Mouse (Mus musculus) embryonic facial prominence, embryonic 14.5 days (tissue): ENCODE measurements at regions not wholly inside any gene's neighbourhood (a gene's known extent, or its start where the extent isn't known, plus 50 kb on each side); places are given as distances from the start of the nearest gene placed in this dataset.

Experiments
- ATAC-seq: fragments of 200-750 bp; cut with Nextera tagmentation; 2 replicates; pipeline ENCODE4 v1.8.0; 2017; ENCODE audit warnings: low read depth, moderate number of reproducible peaks, moderate TSS enrichment
- DNase-seq: peaks from one replicate; pipeline ENCODE4 v3.0.0-alpha.2; 2015; ENCODE audit warnings: low spot score
- H3K27ac ChIP-seq: fragments of 300-500 bp; sonication (generic); replicated peaks from 2 replicates; pipeline ENCODE4 v1.5.1; 2014; ENCODE audit warnings: low read depth, mild to moderate bottlenecking, low read length, moderate library complexity
- H3K27me3 ChIP-seq: fragments of 300-500 bp; sonication (generic); replicated peaks from 2 replicates; pipeline ENCODE4 v1.6.1; 2014; ENCODE audit warnings: low read length; ENCODE audit not compliant: control insufficient read depth, insufficient read depth
- H3K36me3 ChIP-seq: fragments of 300-500 bp; sonication (generic); 2 replicates; pipeline ENCODE4 v1.6.1; 2014; ENCODE audit warnings: low read length, mixed read lengths; ENCODE audit not compliant: control insufficient read depth, insufficient read depth
- H3K4me1 ChIP-seq: fragments of 300-500 bp; sonication (generic); 2 replicates; pipeline ENCODE4 v1.6.1; 2014; ENCODE audit warnings: antibody characterized with exemption, low read length; ENCODE audit not compliant: control insufficient read depth, insufficient read depth
- H3K4me2 ChIP-seq: fragments of 300-500 bp; sonication (generic); 2 replicates; pipeline ENCODE4 v1.6.1; 2014; ENCODE audit warnings: low read depth, mild to moderate bottlenecking, low read length, moderate library complexity, mixed read lengths
- H3K4me3 ChIP-seq: fragments of 300-500 bp; sonication (generic); 2 replicates; pipeline ENCODE4 v1.5.1; 2014; ENCODE audit warnings: low read depth, mild to moderate bottlenecking, low read length
- H3K9ac ChIP-seq: fragments of 300-500 bp; sonication (generic); 2 replicates; pipeline ENCODE4 v1.6.1; 2014; ENCODE audit warnings: low read depth, mild to moderate bottlenecking, low read length, moderate library complexity, mixed read lengths
- H3K9me3 ChIP-seq: fragments of 300-500 bp; sonication (generic); 2 replicates; pipeline ENCODE4 v1.6.1; 2016; ENCODE audit warnings: low read length; ENCODE audit not compliant: control insufficient read depth
- WGBS: fragments of 180-500 bp; shearing (Covaris S2); extraction: QIAGEN DNeasy Blood & Tissue Kit; methylation state at CpG from one replicate; pipeline ENCODE4 v1.1.7; 2014; 5-methylcytosine and 5-hydroxymethylcytosine counted together

GRCm38 (mm10) chr10:21228557-21228956 is 67.2 kb upstream of the Hbs1l start:
- Histone ChIP-seq H3K9me3 (no peaks in the 10 kb centered on the region), H3K4me1 (no peaks in the 10 kb centered on the region), H3K27ac (no peak overlapping the region), H3K9ac (no peak overlapping the region), H3K4me3 (no peak overlapping the region), H3K27me3 (no peaks in the 10 kb centered on the region), H3K36me3 (no peaks in the 10 kb centered on the region), H3K4me2 (no peak overlapping the region)
- DNase-seq (no peak), ATAC-seq (no peak)
- 74% methylated on average over 7 of the region's 7 CpGs for WGBS

GRCm38 (mm10) chr10:21235172-21235571 is 60.6 kb upstream of the Hbs1l start:
- Histone ChIP-seq H3K4me2 (no peak overlapping the region), H3K9me3 (no peaks in the 10 kb centered on the region), H3K9ac (no peak overlapping the region), H3K27ac (no peak overlapping the region), H3K27me3 (no peaks in the 10 kb centered on the region), H3K4me3 (no peak overlapping the region), H3K36me3 (no peaks in the 10 kb centered on the region), H3K4me1 (no peaks in the 10 kb centered on the region)
- ATAC-seq (no peak), DNase-seq (no peak)
- 28% methylated on average over 1 of the region's 1 CpGs for WGBS

- Histone ChIP-seq H3K27ac (no peak overlapping the region), H3K4me1 (no peaks in the 10 kb centered on the region), H3K4me2 (no peak overlapping the region), H3K36me3 (no peaks in the 10 kb centered on the region), H3K9ac (no peak overlapping the region), H3K4me3 (no peak overlapping the region), H3K27me3 (no peaks in the 10 kb centered on the region), H3K9me3 (no peaks in the 10 kb centered on the region)
- ATAC-seq, result no peak
- 67% methylated on average over 1 of the region's 1 CpGs for WGBS
- no peak for DNase-seq
Measured at GRCm38 (mm10) chr10:21237000-21237399, 58.8 kb upstream of the Hbs1l start.

DNA sequence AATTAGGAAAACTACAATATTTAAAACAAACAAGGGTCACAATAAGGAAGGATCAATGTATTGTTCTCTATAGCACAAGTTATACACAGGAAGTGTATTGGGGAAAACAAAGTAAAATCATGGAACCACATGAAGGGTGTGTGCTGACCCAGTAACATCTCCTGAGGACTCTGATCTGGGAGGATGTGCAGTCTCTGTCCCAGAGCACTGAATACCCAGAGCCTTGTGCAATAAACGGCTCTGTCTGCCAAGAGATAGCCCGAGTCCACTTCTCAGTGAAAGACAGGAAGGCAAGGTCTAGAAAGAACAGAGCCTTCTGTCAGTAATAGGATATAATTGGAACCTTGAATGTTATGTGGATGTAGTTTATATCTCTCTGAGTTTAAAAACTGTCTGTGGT is 56.3 kb upstream of the Hbs1l start:
- Histone ChIP-seq H3K27me3 (no peaks in the 10 kb centered on the region), H3K4me2 (no peak overlapping the region), H3K4me3 (no peak overlapping the region), H3K9me3 (no peaks in the 10 kb centered on the region), H3K4me1 (no peaks in the 10 kb centered on the region), H3K36me3 (no peaks in the 10 kb centered on the region), H3K27ac (no peak overlapping the region), H3K9ac (no peak overlapping the region)
- 56% methylated on average over 2 of the region's 2 CpGs for WGBS
- ATAC-seq (no peak), DNase-seq (no peak)

DNA sequence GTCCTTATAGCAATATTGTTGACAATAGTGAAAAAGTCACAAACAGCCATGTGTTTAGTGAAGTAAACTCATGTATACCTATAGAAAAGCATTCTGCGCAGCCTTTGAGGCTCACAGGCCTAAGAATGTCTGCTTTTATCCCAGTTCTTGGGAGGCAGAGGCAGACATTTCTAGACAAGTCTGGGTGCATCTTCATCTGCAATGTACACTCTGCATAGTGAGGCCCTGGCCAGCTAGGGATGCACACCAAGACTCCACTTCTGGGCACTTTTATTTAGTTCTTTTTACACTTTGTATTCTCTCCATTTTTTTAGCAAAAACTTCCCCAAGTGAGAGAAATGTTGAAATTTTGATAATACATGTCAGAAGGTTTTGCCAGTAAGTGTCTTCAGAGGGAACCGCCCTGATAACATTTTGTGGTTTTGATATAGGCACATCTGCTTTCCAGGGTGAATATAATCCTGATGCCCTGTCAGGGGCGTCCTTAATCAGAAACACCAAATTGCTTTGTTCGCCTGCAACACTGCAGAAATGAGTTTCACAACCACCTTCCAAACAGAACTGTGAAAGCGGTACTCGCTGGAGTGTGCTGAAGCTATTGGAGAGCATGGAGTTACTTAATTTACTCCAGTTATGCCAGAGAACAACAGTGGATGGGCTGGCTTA is 54.1 kb upstream of the Hbs1l start:
- ATAC-seq (no peak), DNase-seq (no peak)
- 88% methylated on average over 6 of the region's 6 CpGs for WGBS
- no peaks in the 10 kb centered on the region for H3K9me3 ChIP-seq
- H3K4me3 ChIP-seq, result no peak overlapping the region
- no peaks in the 10 kb centered on the region for H3K36me3 ChIP-seq
- H3K9ac ChIP-seq, result no peak overlapping the region
- H3K27me3 ChIP-seq, result no peaks in the 10 kb centered on the region
- H3K4me2 ChIP-seq, result no peak overlapping the region
- no peaks in the 10 kb centered on the region for H3K4me1 ChIP-seq
- no peak overlapping the region for H3K27ac ChIP-seq

DNA sequence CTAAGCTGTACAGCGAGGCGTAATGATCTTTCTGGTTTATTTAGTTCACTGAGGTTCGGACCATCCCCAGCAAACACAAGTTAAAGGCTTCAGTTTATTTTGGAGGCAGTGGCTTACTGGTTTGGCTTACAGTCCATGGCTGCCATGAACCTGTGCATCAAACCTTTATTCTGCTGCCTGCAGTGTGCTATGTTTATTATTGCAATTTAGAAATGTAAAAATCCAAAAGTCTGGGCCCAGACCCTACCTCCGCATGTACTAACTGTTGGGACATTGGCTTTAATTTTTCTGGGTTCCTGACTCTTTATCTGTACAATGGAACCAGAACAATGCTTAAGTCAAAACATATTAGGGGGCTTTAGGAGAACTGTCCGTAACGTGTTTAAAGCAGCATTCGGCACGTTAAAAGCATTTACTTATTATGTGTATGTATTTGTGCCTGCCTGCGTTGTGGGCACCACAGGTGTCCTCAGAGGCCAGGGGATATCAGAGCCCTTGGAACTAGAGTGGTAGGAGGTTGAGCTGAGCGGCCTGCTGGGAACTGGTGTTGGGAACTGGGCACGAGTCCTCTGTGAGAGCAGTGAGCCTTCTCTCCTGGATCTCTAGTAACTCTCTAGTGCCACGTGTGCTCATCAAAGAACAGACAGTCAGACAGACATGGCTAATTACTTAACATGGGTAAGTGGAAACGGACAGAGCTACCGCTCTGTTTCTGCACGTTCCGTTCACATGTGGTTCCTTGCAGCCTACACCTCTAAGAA is 53.1 kb upstream of the Hbs1l start:
- Histone ChIP-seq H3K4me1 (no peaks in the 10 kb centered on the region), H3K4me2 (no peak overlapping the region), H3K9me3 (no peaks in the 10 kb centered on the region), H3K27me3 (no peaks in the 10 kb centered on the region), H3K36me3 (no peaks in the 10 kb centered on the region), H3K9ac (no peak overlapping the region), H3K4me3 (no peak overlapping the region), H3K27ac (no peak overlapping the region)
- WGBS, result 73% methylated on average over 16 of the region's 16 CpGs
- no peak for DNase-seq
- ATAC-seq, result no peak

- Histone ChIP-seq H3K36me3 (no peaks in the 10 kb centered on the region), H3K9ac (no peak overlapping the region), H3K4me3 (no peak overlapping the region), H3K27ac (no peak overlapping the region), H3K4me1 (no peaks in the 10 kb centered on the region), H3K9me3 (no peaks in the 10 kb centered on the region), H3K4me2 (no peak overlapping the region), H3K27me3 (no peaks in the 10 kb centered on the region)
- no peak for DNase-seq
- ATAC-seq, result no peak
- 74% methylated on average over 4 of the region's 4 CpGs for WGBS
Measured at GRCm38 (mm10) chr10:21244849-21245453, 50.8 kb upstream of the Hbs1l start.

- H3K27me3 ChIP-seq, result no peaks in the 10 kb centered on the region
- DNase-seq (no peak), ATAC-seq (no peak)
- no peaks in the 10 kb centered on the region for H3K4me1 ChIP-seq
- H3K27ac ChIP-seq, result no peak overlapping the region
- H3K4me2 ChIP-seq, result no peak overlapping the region
- no peak overlapping the region for H3K4me3 ChIP-seq
- H3K36me3 ChIP-seq, result no peaks in the 10 kb centered on the region
- no peak overlapping the region for H3K9ac ChIP-seq
- WGBS, result 89% methylated on average over 5 of the region's 5 CpGs
- no peaks in the 10 kb centered on the region for H3K9me3 ChIP-seq
Measured at GRCm38 (mm10) chr10:21245558-21245957, 50.2 kb upstream of the Hbs1l start.
